Mouse (Mus musculus): ENCODE data around the gene Rhoj. TPM values are rescaled to one million over a fixed set of nuclear protein-coding genes. Genes with fewer than 3 reads are reported as not detected.

Gene Rhoj
- polyA plus RNA-seq, 1 experiment from 2014 or later, result 16.7 TPM

- no peak overlapping the region for H3K9ac ChIP-seq (ENCODE audit: low read depth, low read length)
- no peaks in the 10 kb centered on the region for H3K9me3 ChIP-seq (replicated peaks; ENCODE audit: control insufficient read depth, low read length, poor library complexity, severe bottlenecking)
- no peak for ATAC-seq
- no peaks in the 10 kb centered on the region for H3K27me3 ChIP-seq (ENCODE audit: control insufficient read depth, insufficient read depth, low read depth, low read length)
- H3K4me2 ChIP-seq (ENCODE audit: low read length), result no peak overlapping the region
- H3K27ac ChIP-seq (ENCODE audit: low read length), result no peak overlapping the region
- no peak overlapping the region for H3K4me3 ChIP-seq (ENCODE audit: low read depth, low read length)
- H3K4me1 ChIP-seq (ENCODE audit: control insufficient read depth, insufficient read depth, low read length), result no peaks in the 10 kb centered on the region
- H3K36me3 ChIP-seq (ENCODE audit: control insufficient read depth, insufficient read depth, low read length), result no peaks in the 10 kb centered on the region
- 95% methylated on average over 4 of the region's 4 CpGs for WGBS
Measured at GRCm38 (mm10) chr12:75357781-75358180, 49.7 kb downstream of the Rhoj start.

DNA sequence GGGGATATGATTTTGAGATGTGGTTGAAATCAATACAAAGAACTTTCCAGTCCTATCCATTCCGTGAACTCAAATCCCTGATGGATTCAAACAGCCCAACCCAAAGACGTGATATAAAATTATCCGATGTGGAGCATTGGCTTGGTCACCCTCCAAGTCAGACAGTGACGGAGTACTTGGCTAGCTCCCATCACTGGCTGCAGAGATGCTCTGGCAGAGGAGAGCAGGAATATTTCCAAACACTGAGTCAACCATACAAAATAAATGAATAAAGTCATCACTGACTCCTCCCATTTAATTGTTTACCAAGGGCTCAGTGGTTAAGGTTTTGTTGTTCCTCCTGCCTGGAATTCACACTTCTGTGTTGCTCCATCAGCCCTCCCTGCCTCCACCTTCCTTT, 50.6 kb downstream of the Rhoj start:
- Histone ChIP-seq H3K9me3 (replicated peaks; ENCODE audit: control insufficient read depth, low read length, poor library complexity, severe bottlenecking) (no peaks in the 10 kb centered on the region), H3K4me3 (ENCODE audit: low read depth, low read length) (no peak overlapping the region), H3K27me3 (ENCODE audit: control insufficient read depth, insufficient read depth, low read depth, low read length) (no peaks in the 10 kb centered on the region), H3K36me3 (ENCODE audit: control insufficient read depth, insufficient read depth, low read length) (no peaks in the 10 kb centered on the region), H3K4me2 (ENCODE audit: low read length) (no peak overlapping the region), H3K9ac (ENCODE audit: low read depth, low read length) (no peak overlapping the region), H3K4me1 (ENCODE audit: control insufficient read depth, insufficient read depth, low read length) (no peaks in the 10 kb centered on the region), H3K27ac (ENCODE audit: low read length) (no peak overlapping the region)
- no peak for ATAC-seq
- WGBS, result 82% methylated on average over 4 of the region's 4 CpGs

GRCm38 (mm10) chr12:75359500-75359899, 51.4 kb downstream of the Rhoj start:
- Histone ChIP-seq H3K4me3 (ENCODE audit: low read depth, low read length) (no peak overlapping the region), H3K9ac (ENCODE audit: low read depth, low read length) (no peak overlapping the region), H3K27me3 (ENCODE audit: control insufficient read depth, insufficient read depth, low read depth, low read length) (no peaks in the 10 kb centered on the region), H3K4me2 (ENCODE audit: low read length) (no peak overlapping the region), H3K27ac (ENCODE audit: low read length) (no peak overlapping the region), H3K4me1 (ENCODE audit: control insufficient read depth, insufficient read depth, low read length) (no peaks in the 10 kb centered on the region), H3K9me3 (replicated peaks; ENCODE audit: control insufficient read depth, low read length, poor library complexity, severe bottlenecking) (no peaks in the 10 kb centered on the region), H3K36me3 (ENCODE audit: control insufficient read depth, insufficient read depth, low read length) (no peaks in the 10 kb centered on the region)
- no peak for ATAC-seq
- 66% methylated on average over 2 of the region's 2 CpGs for WGBS

DNA sequence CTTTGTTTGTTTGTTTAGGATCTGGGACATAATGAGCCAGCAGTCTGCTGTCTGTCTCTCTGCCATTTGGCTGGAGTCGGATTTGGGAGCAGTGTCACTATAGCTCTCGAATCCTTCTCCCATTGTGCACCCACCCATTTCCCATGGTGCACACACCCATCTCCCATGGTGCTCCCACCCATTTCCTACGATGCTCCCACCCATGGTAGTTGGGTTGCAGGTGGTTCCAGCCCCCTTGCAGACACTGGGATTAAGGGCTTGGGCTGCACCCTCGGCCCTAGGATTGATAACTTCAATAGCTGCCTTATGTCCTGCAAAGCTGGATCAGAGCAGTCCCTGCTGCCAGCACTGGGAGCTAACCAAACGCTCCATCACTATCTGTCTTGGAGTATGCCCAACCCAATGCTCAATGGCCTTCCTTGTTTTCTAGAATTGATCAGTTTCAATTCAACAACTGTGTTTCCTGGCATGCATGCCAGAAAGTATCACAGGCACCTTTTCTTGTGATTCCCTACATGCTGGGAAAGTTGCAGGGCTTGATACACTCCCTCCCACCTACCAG, 51.9 kb downstream of the Rhoj start:
- H3K9ac ChIP-seq (ENCODE audit: low read depth, low read length), result no peak overlapping the region
- no peak overlapping the region for H3K27ac ChIP-seq (ENCODE audit: low read length)
- no peaks in the 10 kb centered on the region for H3K4me1 ChIP-seq (ENCODE audit: control insufficient read depth, insufficient read depth, low read length)
- no peak overlapping the region for H3K4me3 ChIP-seq (ENCODE audit: low read depth, low read length)
- no peaks in the 10 kb centered on the region for H3K36me3 ChIP-seq (ENCODE audit: control insufficient read depth, insufficient read depth, low read length)
- ATAC-seq, result no peak
- no peaks in the 10 kb centered on the region for H3K27me3 ChIP-seq (ENCODE audit: control insufficient read depth, insufficient read depth, low read depth, low read length)
- 75% methylated on average over 5 of the region's 5 CpGs for WGBS
- no peaks in the 10 kb centered on the region for H3K9me3 ChIP-seq (replicated peaks; ENCODE audit: control insufficient read depth, low read length, poor library complexity, severe bottlenecking)
- H3K4me2 ChIP-seq (ENCODE audit: low read length), result no peak overlapping the region

GRCm38 (mm10) chr12:75362456-75362855, 54.3 kb downstream of the Rhoj start:
- ATAC-seq, result no peak
- Histone ChIP-seq H3K4me3 (ENCODE audit: low read depth, low read length) (no peak overlapping the region), H3K9me3 (replicated peaks; ENCODE audit: control insufficient read depth, low read length, poor library complexity, severe bottlenecking) (no peaks in the 10 kb centered on the region), H3K9ac (ENCODE audit: low read depth, low read length) (no peak overlapping the region), H3K27me3 (ENCODE audit: control insufficient read depth, insufficient read depth, low read depth, low read length) (no peaks in the 10 kb centered on the region), H3K4me1 (ENCODE audit: control insufficient read depth, insufficient read depth, low read length) (no peaks in the 10 kb centered on the region), H3K4me2 (ENCODE audit: low read length) (no peak overlapping the region), H3K27ac (ENCODE audit: low read length) (peak overlapping the region; percentile 9; the same call in 1 of the 2 replicates), H3K36me3 (ENCODE audit: control insufficient read depth, insufficient read depth, low read length) (no peaks in the 10 kb centered on the region)
- 82% methylated on average over 16 of the region's 16 CpGs for WGBS

DNA sequence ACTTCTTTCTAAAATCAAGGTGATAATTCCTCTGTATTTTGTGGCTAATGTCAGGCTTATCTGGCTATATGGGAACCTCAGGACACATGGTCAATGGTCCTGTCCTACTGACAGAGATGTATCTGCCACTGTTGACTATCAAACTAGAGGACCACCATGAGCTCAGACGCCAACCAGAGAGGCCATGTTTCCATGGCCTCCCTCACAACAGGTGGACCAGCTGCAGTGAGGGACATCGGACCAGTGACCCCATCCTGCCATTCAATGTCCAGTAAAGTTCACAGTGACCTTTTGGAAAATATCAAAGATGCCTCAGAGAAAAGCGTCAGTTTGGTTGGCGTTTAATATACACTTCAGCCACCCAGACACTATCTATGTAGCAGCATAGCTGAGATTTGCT, 56.3 kb downstream of the Rhoj start:
- no peaks in the 10 kb centered on the region for H3K27me3 ChIP-seq (ENCODE audit: control insufficient read depth, insufficient read depth, low read depth, low read length)
- no peaks in the 10 kb centered on the region for H3K9me3 ChIP-seq (replicated peaks; ENCODE audit: control insufficient read depth, low read length, poor library complexity, severe bottlenecking)
- WGBS, result 98% methylated on average over 4 of the region's 4 CpGs
- H3K9ac ChIP-seq (ENCODE audit: low read depth, low read length), result no peak overlapping the region
- no peaks in the 10 kb centered on the region for H3K36me3 ChIP-seq (ENCODE audit: control insufficient read depth, insufficient read depth, low read length)
- no peak overlapping the region for H3K4me3 ChIP-seq (ENCODE audit: low read depth, low read length)
- no peak for ATAC-seq
- H3K27ac ChIP-seq (ENCODE audit: low read length), result no peak overlapping the region
- no peak overlapping the region for H3K4me2 ChIP-seq (ENCODE audit: low read length)
- H3K4me1 ChIP-seq (ENCODE audit: control insufficient read depth, insufficient read depth, low read length), result no peaks in the 10 kb centered on the region

GRCm38 (mm10) chr12:75365621-75366124, 57.6 kb downstream of the Rhoj start:
- no peak for ATAC-seq
- WGBS, result 87% methylated on average over 14 of the region's 14 CpGs

GRCm38 (mm10) chr12:75367371-75367770, 59.2 kb downstream of the Rhoj start:
- WGBS, result 95% methylated on average over 6 of the region's 6 CpGs
- Histone ChIP-seq H3K4me3 (ENCODE audit: low read depth, low read length) (no peak overlapping the region), H3K27ac (ENCODE audit: low read length) (no peak overlapping the region), H3K9me3 (replicated peaks; ENCODE audit: control insufficient read depth, low read length, poor library complexity, severe bottlenecking) (no peaks in the 10 kb centered on the region), H3K36me3 (ENCODE audit: control insufficient read depth, insufficient read depth, low read length) (no peaks in the 10 kb centered on the region), H3K4me2 (ENCODE audit: low read length) (no peak overlapping the region), H3K27me3 (ENCODE audit: control insufficient read depth, insufficient read depth, low read depth, low read length) (no peaks in the 10 kb centered on the region), H3K9ac (ENCODE audit: low read depth, low read length) (no peak overlapping the region), H3K4me1 (ENCODE audit: control insufficient read depth, insufficient read depth, low read length) (no peaks in the 10 kb centered on the region)
- ATAC-seq, result no peak

More at GRCm38 (mm10) chr12:75365621-75366124, 57.6 kb downstream of the Rhoj start:
- Histone ChIP-seq H3K4me2 (ENCODE audit: low read length) (no peak overlapping the region), H3K36me3 (ENCODE audit: control insufficient read depth, insufficient read depth, low read length) (no peaks in the 10 kb centered on the region), H3K27me3 (ENCODE audit: control insufficient read depth, insufficient read depth, low read depth, low read length) (no peaks in the 10 kb centered on the region), H3K27ac (ENCODE audit: low read length) (no peak overlapping the region), H3K9ac (ENCODE audit: low read depth, low read length) (no peak overlapping the region), H3K4me1 (ENCODE audit: control insufficient read depth, insufficient read depth, low read length) (no peaks in the 10 kb centered on the region), H3K9me3 (replicated peaks; ENCODE audit: control insufficient read depth, low read length, poor library complexity, severe bottlenecking) (no peaks in the 10 kb centered on the region), H3K4me3 (ENCODE audit: low read depth, low read length) (no peak overlapping the region)

GRCm38 (mm10) chr12:75368527-75368926, 60.4 kb downstream of the Rhoj start:
- Histone ChIP-seq H3K4me1 (ENCODE audit: control insufficient read depth, insufficient read depth, low read length) (no peaks in the 10 kb centered on the region), H3K27me3 (ENCODE audit: control insufficient read depth, insufficient read depth, low read depth, low read length) (no peaks in the 10 kb centered on the region), H3K36me3 (ENCODE audit: control insufficient read depth, insufficient read depth, low read length) (no peaks in the 10 kb centered on the region), H3K9ac (ENCODE audit: low read depth, low read length) (no peak overlapping the region), H3K9me3 (replicated peaks; ENCODE audit: control insufficient read depth, low read length, poor library complexity, severe bottlenecking) (no peaks in the 10 kb centered on the region), H3K4me2 (ENCODE audit: low read length) (no peak overlapping the region), H3K4me3 (ENCODE audit: low read depth, low read length) (no peak overlapping the region), H3K27ac (ENCODE audit: low read length) (no peak overlapping the region)
- ATAC-seq, result no peak
- WGBS, result 68% methylated on average over 5 of the region's 5 CpGs
